Mouse (Mus musculus) forebrain, embryonic 10.5 days (tissue): ENCODE results near the gene Cuedc1. TPM values are rescaled to one million over a fixed set of nuclear protein-coding genes. Genes with fewer than 3 reads are reported as not detected.
A peak's percentile ranks its signal among the peaks of the same experiment; 100 is the strongest.

Experiments
- DNase-seq: peaks from one replicate; pipeline ENCODE4 v3.0.0-alpha.2; 2017; ENCODE audit warnings: low spot score; ENCODE audit errors: extremely low spot score
- H3K27ac ChIP-seq: fragments of 300-500 bp; sonication (generic); 2 replicates; pipeline ENCODE4 v1.5.1; 2016; ENCODE audit warnings: mild to moderate bottlenecking
- H3K27me3 ChIP-seq: fragments of 300-500 bp; sonication (generic); 2 replicates; pipeline ENCODE4 v1.6.1; 2016; ENCODE audit warnings: mild to moderate bottlenecking; ENCODE audit not compliant: poor library complexity, severe bottlenecking
- H3K36me3 ChIP-seq: fragments of 300-500 bp; sonication (generic); replicated peaks from 2 replicates; pipeline ENCODE4 v1.6.1; 2016; ENCODE audit warnings: mild to moderate bottlenecking, moderate library complexity
- H3K4me1 ChIP-seq: fragments of 300-500 bp; sonication (generic); 2 replicates; pipeline ENCODE4 v1.6.1; 2016
- H3K4me3 ChIP-seq: fragments of 300-500 bp; sonication (generic); 2 replicates; pipeline ENCODE4 v1.5.1; 2016; ENCODE audit warnings: mild to moderate bottlenecking, moderate library complexity
- H3K9me3 ChIP-seq: fragments of 300-500 bp; sonication (generic); 2 replicates; pipeline ENCODE4 v1.6.1; 2016; ENCODE audit warnings: mild to moderate bottlenecking, moderate library complexity
- WGBS: fragments of 180-500 bp; shearing (Covaris S2); methylation state at CpG from one replicate; pipeline ENCODE4 v1.1.7; 2016; 5-methylcytosine and 5-hydroxymethylcytosine counted together
- polyA plus RNA-seq: library from polyadenylated mRNA; unstranded; fragments of >200 nt; fragmentation: Nextera tagmentation; extraction: Ambion mirVana; gene quantifications from 2 replicates; pipeline ENCODE4 v1.2.1, GENCODE M21; 2016

Gene Cuedc1
- polyA plus RNA-seq, 1 experiment from 2014 or later: 24.9 TPM

DNA sequence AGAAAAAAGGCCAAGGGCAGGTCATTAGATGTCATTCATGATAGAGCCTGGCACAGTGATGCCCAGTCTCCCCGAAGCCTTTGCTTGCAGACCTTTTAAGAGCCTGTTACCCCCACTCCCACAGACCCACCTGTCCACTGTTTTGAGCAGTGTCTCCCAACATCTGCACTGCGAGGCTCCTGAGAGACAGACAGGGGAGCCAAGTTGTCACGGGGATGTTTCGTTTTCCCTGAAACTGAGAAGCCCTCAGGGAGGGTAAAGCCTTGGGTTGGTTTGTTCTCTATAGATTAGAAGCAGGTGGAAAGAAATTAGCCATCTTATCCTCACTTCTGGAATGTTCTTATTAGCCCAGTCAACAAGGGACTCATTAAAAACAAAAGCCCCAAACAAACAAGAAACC, 136.9 kb downstream of the Cuedc1 start:
- Histone ChIP-seq H3K27me3 (peaks cover 66% of the 10 kb centered on the region), H3K4me1 (peaks cover 77% of the 10 kb centered on the region), H3K4me3 (no peak overlapping the region), H3K9me3 (no peaks in the 10 kb centered on the region), H3K27ac (peak overlapping the region; percentile 90), H3K36me3 (no peaks in the 10 kb centered on the region)
- 28% methylated on average over 4 of the region's 4 CpGs for WGBS
- no peak for DNase-seq

DNA sequence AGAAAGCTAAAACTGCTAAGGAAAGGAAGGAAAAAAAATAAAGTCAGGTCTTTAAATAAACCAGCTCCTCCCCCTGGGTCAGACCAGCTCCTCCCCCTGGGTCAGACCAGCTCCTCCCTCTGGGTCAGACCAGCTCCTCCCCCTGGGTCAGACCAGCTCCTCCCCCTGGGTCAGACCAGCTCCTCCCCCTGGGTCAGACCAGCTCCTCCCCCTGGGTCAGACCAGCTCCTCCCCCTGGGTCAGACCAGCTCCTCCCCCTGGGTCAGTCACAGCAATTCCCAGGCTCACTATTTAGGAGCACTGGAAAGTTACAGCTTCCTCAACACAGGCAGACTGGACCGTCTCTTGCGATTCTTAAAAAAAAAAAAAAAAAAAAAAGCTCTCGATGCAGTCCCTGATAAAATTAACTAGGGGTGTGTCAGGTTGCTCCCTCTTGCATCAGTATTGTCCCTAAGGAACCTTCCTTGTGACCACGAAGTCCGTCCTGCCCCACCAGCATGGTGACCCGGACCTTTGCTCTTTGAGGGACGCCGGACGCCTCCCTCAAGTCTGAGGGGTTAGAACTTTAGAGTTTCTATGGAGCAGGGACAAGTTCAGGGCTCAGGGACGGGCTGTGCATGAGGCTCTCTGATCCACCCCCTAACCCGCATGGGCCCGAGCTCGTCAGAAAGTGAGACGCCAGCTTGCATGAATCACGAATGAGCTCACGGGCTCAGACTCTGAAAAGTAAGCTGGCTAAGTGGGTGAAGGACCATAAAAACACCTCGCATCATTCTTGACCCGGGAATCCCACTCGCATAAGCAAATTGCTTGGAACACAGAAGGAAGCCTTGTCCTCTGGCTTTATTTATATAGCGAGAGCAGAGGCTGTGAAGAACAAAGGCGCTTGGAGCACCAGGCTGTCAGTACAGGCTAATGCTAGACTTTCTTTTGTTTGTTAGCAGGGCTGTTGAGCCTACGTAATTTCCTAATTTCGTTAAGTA, 137.7 kb downstream of the Cuedc1 start:
- no peaks in the 10 kb centered on the region for H3K9me3 ChIP-seq
- no peaks in the 10 kb centered on the region for H3K36me3 ChIP-seq
- peaks cover 84% of the 10 kb centered on the region for H3K4me1 ChIP-seq
- peaks cover 65% of the 10 kb centered on the region for H3K27me3 ChIP-seq
- peak overlapping the region; percentile 90 for H3K27ac ChIP-seq
- peak overlapping the region; percentile 37 for H3K4me3 ChIP-seq
- WGBS: 6% methylated on average over 23 of the region's 23 CpGs
- peak; percentile 64 for DNase-seq

DNA sequence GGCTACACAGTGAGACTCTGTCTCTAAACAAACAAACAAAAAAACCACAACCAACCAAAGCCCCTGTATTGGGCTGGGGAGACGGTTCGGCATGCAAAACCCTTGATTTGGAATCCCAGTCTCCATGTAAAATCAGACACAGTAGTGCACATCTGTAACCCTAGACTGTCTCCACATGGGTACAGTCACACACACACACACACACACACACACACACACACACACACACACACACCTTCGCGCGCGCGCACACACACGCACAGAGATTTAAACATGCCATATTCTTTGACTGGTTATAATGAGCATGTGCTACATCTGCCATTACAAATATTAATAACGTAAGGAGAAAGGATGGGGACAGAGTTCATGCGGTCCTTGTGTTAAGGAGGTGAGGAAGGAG, 142.4 kb downstream of the Cuedc1 start:
- DNase-seq: peak; percentile 54
- H3K36me3 ChIP-seq: no peaks in the 10 kb centered on the region
- peak overlapping the region; percentile 1 for H3K4me3 ChIP-seq
- WGBS: 65% methylated on average over 10 of the region's 10 CpGs
- H3K4me1 ChIP-seq: peaks cover 69% of the 10 kb centered on the region
- H3K27me3 ChIP-seq: peaks cover 63% of the 10 kb centered on the region
- no peaks in the 10 kb centered on the region for H3K9me3 ChIP-seq
- H3K27ac ChIP-seq: peak overlapping the region; percentile 85

DNA sequence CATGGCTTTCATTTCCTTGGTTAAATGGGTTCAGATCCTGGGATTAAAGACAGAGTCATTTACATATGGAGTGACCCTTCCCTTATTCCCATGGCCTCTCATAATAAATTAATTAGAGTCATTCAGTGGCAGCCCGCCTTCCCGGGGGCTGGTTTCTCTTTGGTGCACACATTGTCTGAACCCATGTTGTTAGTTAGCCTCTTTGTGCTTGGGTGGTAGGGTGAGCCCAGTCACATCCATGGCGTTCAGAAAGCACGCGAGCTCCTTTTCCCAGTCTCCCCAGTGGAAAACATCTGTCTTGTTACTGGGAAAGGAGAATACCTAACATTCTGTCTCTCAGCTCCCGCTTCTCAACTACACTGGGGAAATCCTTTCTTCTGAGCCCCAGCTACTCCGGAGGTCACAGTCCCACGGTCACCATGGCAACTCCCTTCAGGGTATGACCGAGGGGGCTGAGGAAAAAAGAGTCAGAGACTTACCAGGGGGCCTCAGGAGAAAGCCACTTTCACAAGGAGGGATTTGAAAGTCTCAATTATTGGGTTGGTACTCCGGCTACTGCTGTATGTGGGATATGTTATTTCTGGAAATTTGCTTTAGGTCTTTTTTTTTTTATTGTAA, 143.0 kb downstream of the Cuedc1 start:
- peaks cover 63% of the 10 kb centered on the region for H3K4me1 ChIP-seq
- peak overlapping the region; percentile 85 for H3K27ac ChIP-seq
- H3K36me3 ChIP-seq: no peaks in the 10 kb centered on the region
- peaks cover 63% of the 10 kb centered on the region for H3K27me3 ChIP-seq
- 2% methylated on average over 10 of the region's 10 CpGs for WGBS
- H3K4me3 ChIP-seq: peak overlapping the region; percentile 25; the same call in 1 of the 2 replicates
- H3K9me3 ChIP-seq: no peaks in the 10 kb centered on the region
- peak; percentile 92 for DNase-seq

DNA sequence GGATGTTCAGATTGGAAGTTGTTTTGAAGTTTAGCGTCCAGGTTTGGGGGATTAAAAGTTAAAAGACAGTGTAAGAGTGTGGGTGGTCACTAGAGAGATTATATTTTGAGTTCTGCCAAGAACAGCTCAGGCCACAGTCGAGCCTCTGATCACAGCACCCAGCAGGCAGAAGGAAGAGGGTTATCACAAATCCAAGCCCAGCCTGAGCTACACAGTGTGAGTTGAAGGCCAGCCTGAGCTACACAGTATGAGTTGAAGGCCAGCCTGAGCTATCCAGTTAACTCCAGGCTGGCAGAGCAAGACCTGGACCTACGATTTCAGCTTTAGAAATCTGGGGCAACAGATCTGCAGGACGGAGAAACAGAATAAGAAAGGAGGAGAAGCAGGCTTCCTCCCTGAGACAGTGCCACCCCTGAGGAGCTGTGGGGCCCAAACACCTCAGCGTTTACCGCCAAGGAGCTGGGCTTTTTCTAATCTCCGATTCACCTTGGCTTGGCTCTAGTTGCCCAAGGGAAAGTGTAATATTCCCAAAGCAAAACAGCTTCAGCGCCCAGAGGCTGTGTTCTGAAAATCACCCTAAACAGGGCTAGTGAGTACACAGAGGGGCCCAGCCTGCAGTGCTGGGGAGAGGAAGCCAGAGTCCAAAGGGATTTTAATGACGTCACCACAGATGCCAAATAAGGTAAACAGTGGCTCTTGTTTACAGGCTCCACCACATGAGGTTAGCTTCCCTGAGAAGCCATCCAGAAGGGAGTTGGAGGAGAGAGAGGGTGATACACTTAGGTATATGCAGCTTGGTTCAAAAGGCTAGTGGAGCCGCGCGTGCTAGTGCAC, 143.8 kb downstream of the Cuedc1 start:
- Histone ChIP-seq H3K36me3 (no peaks in the 10 kb centered on the region), H3K27me3 (peaks cover 57% of the 10 kb centered on the region), H3K9me3 (no peaks in the 10 kb centered on the region), H3K4me3 (peak overlapping the region; percentile 25; the same call in 1 of the 2 replicates), H3K27ac (peak overlapping the region; percentile 85), H3K4me1 (peaks cover 55% of the 10 kb centered on the region)
- peak; percentile 45 for DNase-seq
- 25% methylated on average over 12 of the region's 12 CpGs for WGBS

Other genes starting within 250 kb of the Cuedc1 start
- 17.6 and 18.5 TPM in 2 replicates for gene Mks1, start 244.8 kb upstream of the Cuedc1 start, polyA plus RNA-seq
- gene Epx, start 222.5 kb upstream of the Cuedc1 start, polyA plus RNA-seq: not detected in 2 replicates
- gene Olfr462, start 205.8 kb upstream of the Cuedc1 start, polyA plus RNA-seq: not detected in 2 replicates
- not detected in 2 replicates for gene Olfr463, start 200.7 kb upstream of the Cuedc1 start, polyA plus RNA-seq
- not detected in 2 replicates for gene Olfr464, start 177.1 kb upstream of the Cuedc1 start, polyA plus RNA-seq
- 24.8 and 25.9 TPM in 2 replicates for gene Dynll2, start 110.5 kb upstream of the Cuedc1 start, polyA plus RNA-seq
- 404 and 428 TPM in 2 replicates for gene Srsf1, start 50.7 kb upstream of the Cuedc1 start, polyA plus RNA-seq
- 61.6 and 62.6 TPM in 2 replicates for gene Vezf1, start 29.8 kb upstream of the Cuedc1 start, polyA plus RNA-seq
- 65.5 and 72.6 TPM in 2 replicates for gene Mrps23, start 106.3 kb downstream of the Cuedc1 start, polyA plus RNA-seq
- 0.17 and 0.73 TPM in 2 replicates for gene Ccdc182, start 196.0 kb downstream of the Cuedc1 start, polyA plus RNA-seq